Mouse (Mus musculus): ENCODE results near the gene Spata32.

Gene Spata32

GRCm38 (mm10) chr11:103173771-103174344, 44.4 kb downstream of the Spata32 start:
- DNase-seq (ENCODE audit: low spot score in 2 of 2) = peak; percentile 37

- DNase-seq (ENCODE audit: low spot score in 2 of 2) = peak; percentile 29 to 33
Measured at GRCm38 (mm10) chr11:103173041-103173770, 45.0 kb downstream of the Spata32 start.

GRCm38 (mm10) chr11:103172392-103173040, 45.7 kb downstream of the Spata32 start:
- DNase-seq (ENCODE audit: low spot score in 2 of 2) = peak in 1 of 2 experiments; percentile 30

GRCm38 (mm10) chr11:103171703-103172391, 46.4 kb downstream of the Spata32 start:
- DNase-seq (ENCODE audit: low spot score in 2 of 2) = no peak

- no peak for DNase-seq (ENCODE audit: low spot score in 2 of 2)
Measured at GRCm38 (mm10) chr11:103171286-103171620, 47.0 kb downstream of the Spata32 start.

- DNase-seq (ENCODE audit: low spot score in 2 of 2) = peak; percentile 74 to 76
Measured at GRCm38 (mm10) chr11:103170494-103171285, 47.5 kb downstream of the Spata32 start, which contains the start of gene Fmnl1. Gene Fmnl1 (plus strand): TSS chr11:103171107.

- DNase-seq (ENCODE audit: low spot score in 2 of 2) = no peak
Measured at GRCm38 (mm10) chr11:103170111-103170493, 48.1 kb downstream of the Spata32 start.

GRCm38 (mm10) chr11:103169664-103170063, 48.6 kb downstream of the Spata32 start:
- DNase-seq (ENCODE audit: low spot score in 2 of 2) = no peak

GRCm38 (mm10) chr11:103168690-103169390, 49.4 kb downstream of the Spata32 start:
- DNase-seq (ENCODE audit: low spot score in 2 of 2) = peak; percentile 78 to 84

GRCm38 (mm10) chr11:103164391-103164790, 53.8 kb downstream of the Spata32 start:
- DNase-seq (ENCODE audit: low spot score in 2 of 2) = no peak

- no peak for DNase-seq (ENCODE audit: low spot score in 2 of 2)
Measured at GRCm38 (mm10) chr11:103162132-103162531, 56.1 kb downstream of the Spata32 start.

GRCm38 (mm10) chr11:103161449-103161848, 56.8 kb downstream of the Spata32 start:
- DNase-seq (ENCODE audit: low spot score in 2 of 2) = no peak

GRCm38 (mm10) chr11:103160738-103161137, 57.5 kb downstream of the Spata32 start:
- DNase-seq (ENCODE audit: low spot score in 2 of 2) = no peak

GRCm38 (mm10) chr11:103158621-103159478, 59.4 kb downstream of the Spata32 start:
- peak; percentile 90 to 94 for DNase-seq (ENCODE audit: low spot score in 2 of 2)

Measured in right cerebral cortex, postnatal 10 days (tissue).